Mouse (Mus musculus): Measurements from ENCODE around the gene Nop53. TPM values are rescaled to one million over a fixed set of nuclear protein-coding genes. Genes with fewer than 3 reads are reported as not detected.

The Nop53 gene
- polyA plus RNA-seq, 1 experiment from 2014 or later: 182 TPM

Other genes with a start within 250 kb of the Nop53 start
- not detected in 2 replicates for gene Obox5, start 195.9 kb downstream of the Nop53 start, polyA plus RNA-seq (2014; fragmentation: Nextera tagmentation; extraction: Ambion mirVana)
- gene Obox6, start 106.4 kb downstream of the Nop53 start, polyA plus RNA-seq (2014; fragmentation: Nextera tagmentation; extraction: Ambion mirVana): not detected in 2 replicates
- not detected in 2 replicates for gene Crx, start 66.1 kb downstream of the Nop53 start, polyA plus RNA-seq (2014; fragmentation: Nextera tagmentation; extraction: Ambion mirVana)
- not detected in 2 replicates for gene Crxos, start 63.5 kb downstream of the Nop53 start, polyA plus RNA-seq (2014; fragmentation: Nextera tagmentation; extraction: Ambion mirVana)
- 802 and 852 TPM in 2 replicates for gene Selenow, start 23.7 kb downstream of the Nop53 start, polyA plus RNA-seq (2014; fragmentation: Nextera tagmentation; extraction: Ambion mirVana)
- gene Ehd2, start 21.5 kb upstream of the Nop53 start, polyA plus RNA-seq (2014; fragmentation: Nextera tagmentation; extraction: Ambion mirVana): 37.7 and 38.6 TPM in 2 replicates
- 6.8 and 7.4 TPM in 2 replicates for gene Bicra, start 101.8 kb upstream of the Nop53 start, polyA plus RNA-seq (2014; fragmentation: Nextera tagmentation; extraction: Ambion mirVana)
- 0.04 TPM in 2 replicates for gene Zfp541, start 115.7 kb upstream of the Nop53 start, polyA plus RNA-seq (2014; fragmentation: Nextera tagmentation; extraction: Ambion mirVana)
- gene Napa, start 152.4 kb upstream of the Nop53 start, polyA plus RNA-seq (2014; fragmentation: Nextera tagmentation; extraction: Ambion mirVana): 206 and 208 TPM in 2 replicates
- 28.1 and 32.7 TPM in 2 replicates for gene Kptn, start 173.8 kb upstream of the Nop53 start, polyA plus RNA-seq (2014; fragmentation: Nextera tagmentation; extraction: Ambion mirVana)
- 0.23 and 0.38 TPM in 2 replicates for gene Slc8a2, start 183.8 kb upstream of the Nop53 start, polyA plus RNA-seq (2014; fragmentation: Nextera tagmentation; extraction: Ambion mirVana)
- 47.0 and 48.6 TPM in 2 replicates for gene Meis3, start 229.0 kb upstream of the Nop53 start, polyA plus RNA-seq (2014; fragmentation: Nextera tagmentation; extraction: Ambion mirVana)

Data from intestine, embryonic 14.5 days (tissue).